Mouse (Mus musculus) lung, postnatal 4 days (tissue): ENCODE results near the gene Spata17.

ENCODE experiments used
- DNase-seq, 2 experiments: peaks; one replicate each; pipeline ENCODE4 v3.0.0; 2021

The Spata17 gene

GRCm38 (mm10) chr1:187077043-187077334 is 138.3 kb downstream of the Spata17 start:
- DNase-seq = no peak

- no peak for DNase-seq
Measured at GRCm38 (mm10) chr1:187076198-187077042, 138.8 kb downstream of the Spata17 start.

GRCm38 (mm10) chr1:187059874-187060273 is 155.4 kb downstream of the Spata17 start:
- no peak for DNase-seq

GRCm38 (mm10) chr1:187054333-187054732 is 160.9 kb downstream of the Spata17 start:
- no peak for DNase-seq

GRCm38 (mm10) chr1:187053862-187054261 is 161.4 kb downstream of the Spata17 start:
- no peak for DNase-seq

GRCm38 (mm10) chr1:187052532-187052931 is 162.7 kb downstream of the Spata17 start:
- DNase-seq = no peak

GRCm38 (mm10) chr1:187051296-187051695 is 164.0 kb downstream of the Spata17 start:
- no peak for DNase-seq

GRCm38 (mm10) chr1:187048681-187049288 is 166.5 kb downstream of the Spata17 start:
- DNase-seq = peak; percentile 10 to 36

GRCm38 (mm10) chr1:187044726-187045125 is 170.5 kb downstream of the Spata17 start:
- DNase-seq = no peak

- no peak for DNase-seq
Measured at GRCm38 (mm10) chr1:187039801-187040200, 175.5 kb downstream of the Spata17 start.

- DNase-seq = no peak
Measured at GRCm38 (mm10) chr1:187035785-187036184, 179.5 kb downstream of the Spata17 start.

GRCm38 (mm10) chr1:187031796-187032195 is 183.5 kb downstream of the Spata17 start:
- peak; percentile 30 to 45 for DNase-seq

GRCm38 (mm10) chr1:187028841-187029240 is 186.4 kb downstream of the Spata17 start:
- DNase-seq = no peak

- no peak for DNase-seq
Measured at GRCm38 (mm10) chr1:187020011-187020410, 195.3 kb downstream of the Spata17 start.

- no peak for DNase-seq
Measured at GRCm38 (mm10) chr1:187016116-187016515, 199.1 kb downstream of the Spata17 start.

GRCm38 (mm10) chr1:187015673-187016072 is 199.6 kb downstream of the Spata17 start:
- DNase-seq = no peak

GRCm38 (mm10) chr1:187014141-187014540 is 201.1 kb downstream of the Spata17 start:
- no peak for DNase-seq

GRCm38 (mm10) chr1:187011601-187012000 is 203.7 kb downstream of the Spata17 start:
- DNase-seq = no peak

- no peak for DNase-seq
Measured at GRCm38 (mm10) chr1:187010071-187010470, 205.2 kb downstream of the Spata17 start.

- no peak for DNase-seq
Measured at GRCm38 (mm10) chr1:187008236-187008635, 207.0 kb downstream of the Spata17 start.

GRCm38 (mm10) chr1:187006227-187006925 is 208.9 kb downstream of the Spata17 start:
- DNase-seq = peak; percentile 9 to 71

GRCm38 (mm10) chr1:187004306-187004705 is 211.0 kb downstream of the Spata17 start:
- no peak for DNase-seq

GRCm38 (mm10) chr1:187003441-187003861 is 211.8 kb downstream of the Spata17 start:
- DNase-seq = no peak
